Mouse (Mus musculus): ENCODE data around the gene Per3. TPM values are rescaled to one million over a fixed set of nuclear protein-coding genes. Genes with fewer than 3 reads are reported as not detected.

Per3 gene
- 1.4 TPM for total RNA-seq (2023)

GRCm38 (mm10) chr4:151044037-151044943 is at the start of gene Per3:
Per3 (minus strand) TSS chr4:151044665.

GRCm38 (mm10) chr4:151089270-151089669 is 44.8 kb upstream of the Per3 start, which contains the start of gene Gm13090:
Gm13090 (plus strand) TSS chr4:151089570.

DNA sequence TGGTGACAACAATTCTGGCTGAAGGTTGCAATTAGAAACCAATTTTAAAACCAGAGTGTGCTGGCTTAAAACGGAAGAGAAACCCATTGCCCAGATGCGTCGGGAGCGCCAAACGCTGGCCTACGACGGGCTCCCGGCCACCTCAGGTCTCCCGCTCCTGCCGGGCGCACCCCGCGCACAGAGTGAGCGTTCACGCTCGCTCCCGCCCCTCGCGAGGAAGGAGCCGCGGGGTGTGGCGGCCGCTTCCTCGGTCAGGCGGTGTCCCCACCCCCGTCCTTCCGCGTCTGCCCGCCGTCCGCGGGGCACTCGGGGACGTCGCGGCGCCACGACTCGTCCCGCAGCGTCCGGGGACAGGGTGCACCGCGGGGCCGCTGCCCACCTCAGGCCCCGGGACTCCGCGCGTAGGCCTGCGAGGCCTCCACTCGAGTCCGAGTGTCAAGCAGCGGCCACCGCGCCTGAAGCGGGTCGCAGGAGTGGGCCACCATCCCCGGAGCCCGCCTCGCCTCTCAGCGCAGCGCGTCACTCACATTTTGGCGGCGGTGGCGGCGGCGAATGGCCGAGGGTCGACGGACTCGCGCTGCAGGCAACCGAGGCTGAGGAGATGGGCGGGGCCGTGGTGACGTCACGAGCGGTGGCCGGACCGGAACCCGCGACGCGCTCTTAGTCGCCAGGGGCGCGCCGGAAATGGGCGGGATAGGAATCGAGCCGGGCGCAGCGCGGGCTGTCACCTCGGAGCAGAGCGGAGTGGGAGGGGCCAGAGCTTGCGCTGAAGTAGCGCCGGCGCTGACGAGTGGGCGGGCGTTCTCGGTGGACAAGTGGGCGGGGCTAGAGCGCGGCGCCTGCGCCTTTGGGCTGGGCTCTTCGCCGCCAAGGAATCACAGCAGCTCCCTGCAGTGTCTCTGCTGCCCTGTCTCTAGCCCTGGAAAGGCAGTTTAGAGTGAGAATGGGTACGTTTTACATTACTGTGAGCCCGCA is 13.2 kb upstream of the Per3 start, which contains the start of gene Vamp3:
Vamp3 (minus strand) TSS at position 617 of the 975 bp plus-strand sequence.

GRCm38 (mm10) chr4:150996797-150997196 is 47.7 kb downstream of the Per3 start, which contains the start of gene Uts2:
Uts2 (plus strand) TSS chr4:150997097.

Other genes starting within 250 kb of the Per3 start
- gene Errfi1, start 190.7 kb downstream of the Per3 start, total RNA-seq (2023), result 33.5 TPM
- 152 TPM for gene Park7, start 130.2 kb downstream of the Per3 start, total RNA-seq (2023)
- gene Tnfrsf9, start 130.1 kb downstream of the Per3 start, total RNA-seq (2023), result 6.5 TPM
- not detected for gene Uts2, start 47.6 kb downstream of the Per3 start, total RNA-seq (2023)
- gene Vamp3, start 13.3 kb upstream of the Per3 start, total RNA-seq (2023), result 83.5 TPM
- gene Gm13090, start 44.9 kb upstream of the Per3 start, total RNA-seq (2023), result not detected